Comparison of ENCODE assay signal across 24 mouse cellular contexts in genomic region chr14:18889571-18889970, GRCm38 (mm10). TPM values are rescaled to one million over a fixed set of nuclear protein-coding genes. Genes with fewer than 3 reads are reported as not detected.
A peak's percentile ranks its signal among the peaks of the same experiment; 100 is the strongest.
DNase-seq lines count a peak whose midpoint lies in the region; ATAC-seq lines count a peak whose summit lies in the region.
"Had no signal": no experiment of that assay in that cellular context is flagged by ENCODE, and none has a peak within 500 bp of the region (broad histone marks: within the 10 kb centered on the region; RNA-seq: fewer than 3 reads in every experiment).

No protein-coding gene starts in this region.

- no peak overlapping the region for H3K4me3 ChIP-seq in midbrain, embryonic 11.5 days (ENCODE audit: low read depth, low read length)
- H3K4me3 ChIP-seq in midbrain, embryonic 14.5 days (replicated peaks; ENCODE audit: low read depth, low read length), result no peak overlapping the region
- H3K4me3 ChIP-seq: heart, adult 2 months; layer of hippocampus, adult 2 months; limb, embryonic 15.5 days; lung, embryonic 15.5 days; neural tube, embryonic 12.5 days had no signal

- H3K27ac ChIP-seq in midbrain, embryonic 11.5 days (ENCODE audit: low read depth, low read length), result no peak overlapping the region
- H3K27ac ChIP-seq in midbrain, embryonic 14.5 days (replicated peaks; ENCODE audit: low read depth, low read length), result no peak overlapping the region
- H3K27ac ChIP-seq: heart, adult 2 months; hindbrain, postnatal 0 days; kidney, postnatal 0 days; layer of hippocampus, adult 2 months; limb, embryonic 15.5 days; lung, embryonic 15.5 days; neural tube, embryonic 12.5 days; stomach, postnatal 0 days had no signal

- DNase-seq in heart, postnatal 14 days, result peak; percentile 4 to 6
- DNase-seq in heart, postnatal 4 days, result no peak
- DNase-seq in midbrain, embryonic 11.5 days (ENCODE audit: low spot score, missing footprints), result peak; percentile 4
- no peak for DNase-seq in midbrain, embryonic 14.5 days
- peak; percentile 10 to 26 for DNase-seq in adrenal gland, postnatal 36 days
- DNase-seq in lung, postnatal 14 days, result peak; percentile 14
- no peak for DNase-seq in T-cell, adult 2 months (ENCODE audit: low spot score)
- DNase-seq: cerebellum, adult 11-12 months; cerebellum, postnatal 36 days; kidney, adult 11 months; right cerebral cortex, postnatal 25 days; thymus, postnatal 14 days had no signal

- H3K27me3 ChIP-seq in midbrain, embryonic 11.5 days (ENCODE audit: control insufficient read depth, insufficient read depth, low read length), result no peaks in the 10 kb centered on the region
- H3K27me3 ChIP-seq in midbrain, embryonic 14.5 days (ENCODE audit: control insufficient read depth, insufficient read depth, low read length), result no peaks in the 10 kb centered on the region
- H3K27me3 ChIP-seq: limb, embryonic 15.5 days; lung, embryonic 15.5 days; neural tube, embryonic 12.5 days had no signal

- ATAC-seq in midbrain, embryonic 11.5 days (ENCODE audit: low FRiP score), result no peak
- no peak for ATAC-seq in midbrain, embryonic 14.5 days (ENCODE audit: low FRiP score, low TSS enrichment)
- ATAC-seq: CD4-positive, CD25-positive, alpha-beta regulatory T cell, adult 4 months; forebrain, embryonic 16.5 days; hindbrain, postnatal 0 days had no signal

- H3K9me3 ChIP-seq in midbrain, embryonic 11.5 days (ENCODE audit: control insufficient read depth, low read length), result no peaks in the 10 kb centered on the region
- no peaks in the 10 kb centered on the region for H3K9me3 ChIP-seq in midbrain, embryonic 14.5 days (ENCODE audit: control insufficient read depth, low read length)
- H3K9me3 ChIP-seq: limb, embryonic 15.5 days; lung, embryonic 15.5 days; neural tube, embryonic 12.5 days had no signal

- no peak overlapping the region for H3K9ac ChIP-seq in midbrain, embryonic 11.5 days (ENCODE audit: low read length)
- no peak overlapping the region for H3K9ac ChIP-seq in midbrain, embryonic 14.5 days (replicated peaks; ENCODE audit: low read length)
- H3K9ac ChIP-seq: limb, embryonic 15.5 days; lung, embryonic 15.5 days; neural tube, embryonic 12.5 days had no signal

- H3K4me2 ChIP-seq in midbrain, embryonic 11.5 days, result no peak overlapping the region
- H3K4me2 ChIP-seq in midbrain, embryonic 14.5 days (ENCODE audit: low read length), result no peak overlapping the region
- H3K4me2 ChIP-seq: limb, embryonic 15.5 days; lung, embryonic 15.5 days; neural tube, embryonic 12.5 days had no signal

- intact Hi-C loops in heart, postnatal 14 days (cut with DNase I), result no loop called here

- 87% methylated on average over 5 of the region's 5 CpGs for WGBS in midbrain, embryonic 11.5 days
- 84% methylated on average over 5 of the region's 5 CpGs for WGBS in midbrain, embryonic 14.5 days

- peaks cover 2% of the 10 kb centered on the region; the same call in 1 of the 2 replicates for H3K4me1 ChIP-seq in midbrain, embryonic 11.5 days (ENCODE audit: control insufficient read depth, insufficient read depth, low read length)
- peaks cover 7% of the 10 kb centered on the region; the same call in 1 of the 2 replicates for H3K4me1 ChIP-seq in midbrain, embryonic 14.5 days (ENCODE audit: control insufficient read depth, insufficient read depth, low read length)
- H3K4me1 ChIP-seq: lung, embryonic 15.5 days; neural tube, embryonic 12.5 days had no signal

- H3K36me3 ChIP-seq in midbrain, embryonic 11.5 days (ENCODE audit: control insufficient read depth, insufficient read depth, low read length), result no peaks in the 10 kb centered on the region
- 0 out of 2 replicates have a peak, but pooled peaks cover 7% of the 10 kb centered on the region for H3K36me3 ChIP-seq in midbrain, embryonic 14.5 days (ENCODE audit: control insufficient read depth, insufficient read depth, low read length)
- H3K36me3 ChIP-seq: G1E; limb, embryonic 15.5 days; lung, embryonic 15.5 days; neural tube, embryonic 12.5 days had no signal

RNA-seq across cellular contexts. Expression of gene Ube2e2, which starts 4.5 kb away (rescaled TPM):
- total RNA-seq in heart, postnatal 14 days (2021), result 10 to 100 TPM; 19.3 to 21.4 TPM
- total RNA-seq in heart, postnatal 4 days (2021), result 10 to 100 TPM; 37.5 to 43.8 TPM
- polyA plus RNA-seq in midbrain, embryonic 11.5 days (2014; fragmentation: Nextera tagmentation; extraction: Ambion mirVana), result 55.9 and 59.8 TPM in 2 replicates
- 123 and 143 TPM in 2 replicates for polyA plus RNA-seq in midbrain, embryonic 14.5 days (2014; fragmentation: Nextera tagmentation; extraction: Ambion mirVana)
- 10 to 100 TPM; 37.1 to 45.1 TPM for total RNA-seq in adrenal gland, postnatal 36 days (2021)
- total RNA-seq: monocyte, adult 5-6 weeks had no signal
- polyA plus RNA-seq: G1E had no signal

Comparison
In these comparisons a context has a peak if more than half of its experiments do, and no peak if none do; other contexts are left out.
1. DNase-seq: peak in heart, postnatal 14 days (2 of 2), midbrain, embryonic 11.5 days (single experiment), adrenal gland, postnatal 36 days (2 of 2) and lung, postnatal 14 days (single experiment); none in heart, postnatal 4 days (single experiment), midbrain, embryonic 14.5 days (single experiment) and T-cell, adult 2 months (single experiment).